Mouse (Mus musculus) testis, adult 2 months (tissue): ENCODE data around the gene Ngp.
A peak's percentile ranks its signal among the peaks of the same experiment; 100 is the strongest.

ENCODE experiments used
- CTCF ChIP-seq: fragments of 200-500 bp; IDR thresholded peaks from 2 replicates; pipeline ENCODE4 v1.5.1; 2012; ENCODE audit warnings: low read depth, mild to moderate bottlenecking, inconsistent platforms, low read length, moderate library complexity; ENCODE audit not compliant: control insufficient read depth, insufficient read depth, insufficient replicate concordance
- POLR2A ChIP-seq: fragments of 200-500 bp; IDR thresholded peaks from 2 replicates; pipeline ENCODE4 v1.6.1; 2012; ENCODE audit warnings: low read depth, mild to moderate bottlenecking, inconsistent platforms, low read length, moderate library complexity; ENCODE audit not compliant: control insufficient read depth

- TF ChIP-seq POLR2A: no peak
- peak; percentile 34; the same call in 1 of the 2 replicates for TF ChIP-seq CTCF
Observed at GRCm38 (mm10) chr9:110413785-110414184, 5.8 kb upstream of the Ngp start.
